Mouse (Mus musculus): ENCODE data around the gene Slmap. TPM values are rescaled to one million over a fixed set of nuclear protein-coding genes. Genes with fewer than 3 reads are reported as not detected.
A peak's percentile ranks its signal among the peaks of the same experiment; 100 is the strongest.
"Not testable (repeated sequence)": the region's sequence is repeated elsewhere in the genome, so short reads cannot be mapped to it uniquely, and the experiment has no call there.

Gene Slmap
- 20.2 and 20.6 TPM in 2 replicates for polyA plus RNA-seq (2016; fragmentation: Nextera tagmentation; extraction: Ambion mirVana)

- WGBS (ENCODE audit: insufficient replicate concordance): 11% methylated on average over 33 of the region's 33 CpGs
- peak within 1 kb of the TSS; percentile 95 for H3K9ac ChIP-seq
- peak within 1 kb of the TSS; percentile 88 for H3K27ac ChIP-seq
Measured at GRCm38 (mm10) chr14:26534757-26535479, at the start of gene Slmap. Gene Slmap (minus strand): TSS chr14:26534931.

GRCm38 (mm10) chr14:26583645-26584044 is 48.9 kb upstream of the Slmap start:
- no peak overlapping the region for H3K27ac ChIP-seq
- no peak for ATAC-seq
- H3K9me3 ChIP-seq (replicated peaks): no peaks in the 10 kb centered on the region
- H3K27me3 ChIP-seq (replicated peaks): no peaks in the 10 kb centered on the region
- H3K36me3 ChIP-seq: peaks cover 16% of the 10 kb centered on the region
- no peak overlapping the region for H3K4me3 ChIP-seq
- no peak overlapping the region for H3K4me2 ChIP-seq
- H3K4me1 ChIP-seq: peaks cover 67% of the 10 kb centered on the region
- WGBS (ENCODE audit: insufficient replicate concordance): 74% methylated on average over 3 of the region's 3 CpGs
- H3K9ac ChIP-seq: no peak overlapping the region

More at GRCm38 (mm10) chr14:26534757-26535479, at the start of gene Slmap:
- H3K9me3 ChIP-seq (replicated peaks): no peaks in the 10 kb centered on the region
- H3K36me3 ChIP-seq: peaks cover 9% of the 10 kb centered on the region
- peaks cover 3% of the 10 kb centered on the region; the same call in 1 of the 2 replicates for H3K27me3 ChIP-seq (replicated peaks)
- peak within 1 kb of the TSS; percentile 89 for H3K4me2 ChIP-seq
- ATAC-seq: peak; percentile 92
- H3K4me3 ChIP-seq: peak within 1 kb of the TSS; percentile 90
- H3K4me1 ChIP-seq: peaks cover 40% of the 10 kb centered on the region

- Histone ChIP-seq H3K36me3 (peaks cover 8% of the 10 kb centered on the region), H3K4me1 (peaks cover 39% of the 10 kb centered on the region), H3K4me3 (peak overlapping the region; percentile 84), H3K27me3 (replicated peaks) (no peaks in the 10 kb centered on the region), H3K4me2 (peak overlapping the region; percentile 88), H3K9ac (peak overlapping the region; percentile 97), H3K27ac (peak overlapping the region; percentile 99), H3K9me3 (replicated peaks) (no peaks in the 10 kb centered on the region)
- WGBS (ENCODE audit: insufficient replicate concordance): under 1% methylated on average over 79 of the region's 79 CpGs
- peak; percentile 94 for ATAC-seq
Measured at GRCm38 (mm10) chr14:26579346-26580343, 44.9 kb upstream of the Slmap start.

GRCm38 (mm10) chr14:26578791-26579191 is 44.1 kb upstream of the Slmap start:
- Histone ChIP-seq H3K36me3 (peaks cover 8% of the 10 kb centered on the region), H3K9ac (peak overlapping the region; percentile 97), H3K27me3 (replicated peaks) (no peaks in the 10 kb centered on the region), H3K9me3 (replicated peaks) (no peaks in the 10 kb centered on the region), H3K4me2 (peak overlapping the region; percentile 88), H3K4me3 (peak overlapping the region; percentile 84), H3K4me1 (peaks cover 37% of the 10 kb centered on the region), H3K27ac (peak overlapping the region; percentile 99)
- WGBS (ENCODE audit: insufficient replicate concordance): 16% methylated on average over 6 of the region's 6 CpGs
- ATAC-seq: peak; percentile 64

GRCm38 (mm10) chr14:26576255-26576780 is 41.6 kb upstream of the Slmap start:
- Histone ChIP-seq H3K4me2 (no peak overlapping the region), H3K9ac (no peak overlapping the region), H3K36me3 (no peaks in the 10 kb centered on the region), H3K9me3 (replicated peaks) (no peaks in the 10 kb centered on the region), H3K4me1 (peaks cover 32% of the 10 kb centered on the region), H3K27ac (no peak overlapping the region), H3K27me3 (replicated peaks) (no peaks in the 10 kb centered on the region), H3K4me3 (no peak overlapping the region)
- ATAC-seq: no peak
- 70% methylated on average over 3 of the region's 3 CpGs for WGBS (ENCODE audit: insufficient replicate concordance)

GRCm38 (mm10) chr14:26573556-26573955 is 38.8 kb upstream of the Slmap start, which contains the start of gene Dennd6a:
Gene Dennd6a (plus strand): TSS chr14:26573856.
- not testable (repeated sequence) for H3K36me3 ChIP-seq; H3K4me2 ChIP-seq; H3K4me3 ChIP-seq; ATAC-seq; H3K9me3 ChIP-seq (replicated peaks); H3K27me3 ChIP-seq (replicated peaks); H3K27ac ChIP-seq; H3K9ac ChIP-seq
- WGBS (ENCODE audit: insufficient replicate concordance): 74% methylated on average over 5 of the region's 5 CpGs
- peaks cover 16% of the 10 kb centered on the region for H3K4me1 ChIP-seq

GRCm38 (mm10) chr14:26571951-26572675 is 37.4 kb upstream of the Slmap start:
- H3K27ac ChIP-seq: no peak overlapping the region
- no peak overlapping the region for H3K4me2 ChIP-seq
- WGBS (ENCODE audit: insufficient replicate concordance): 31% methylated on average over 4 of the region's 4 CpGs
- peaks cover 10% of the 10 kb centered on the region; the same call in 1 of the 2 replicates for H3K4me1 ChIP-seq
- no peaks in the 10 kb centered on the region for H3K36me3 ChIP-seq
- ATAC-seq: no peak
- H3K27me3 ChIP-seq (replicated peaks): no peaks in the 10 kb centered on the region
- H3K9ac ChIP-seq: no peak overlapping the region
- no peak overlapping the region for H3K4me3 ChIP-seq
- H3K9me3 ChIP-seq (replicated peaks): no peaks in the 10 kb centered on the region

GRCm38 (mm10) chr14:26569880-26570279 is 35.1 kb upstream of the Slmap start:
- Histone ChIP-seq H3K4me3 (no peak overlapping the region), H3K9me3 (replicated peaks) (no peaks in the 10 kb centered on the region), H3K4me1 (peaks cover 10% of the 10 kb centered on the region; the same call in 1 of the 2 replicates), H3K36me3 (no peaks in the 10 kb centered on the region), H3K27me3 (replicated peaks) (no peaks in the 10 kb centered on the region), H3K9ac (no peak overlapping the region), H3K27ac (no peak overlapping the region), H3K4me2 (no peak overlapping the region)
- WGBS (ENCODE audit: insufficient replicate concordance): 80% methylated on average over 4 of the region's 4 CpGs
- no peak for ATAC-seq

- H3K9ac ChIP-seq: no peak overlapping the region
- H3K36me3 ChIP-seq: no peaks in the 10 kb centered on the region
- 62% methylated on average over 2 of the region's 2 CpGs for WGBS (ENCODE audit: insufficient replicate concordance)
- peaks cover 5% of the 10 kb centered on the region; the same call in 1 of the 2 replicates for H3K9me3 ChIP-seq (replicated peaks)
- no peak for ATAC-seq
- H3K27me3 ChIP-seq (replicated peaks): no peaks in the 10 kb centered on the region
- H3K27ac ChIP-seq: no peak overlapping the region
- no peak overlapping the region for H3K4me2 ChIP-seq
- no peaks in the 10 kb centered on the region for H3K4me1 ChIP-seq
- H3K4me3 ChIP-seq: no peak overlapping the region
Measured at GRCm38 (mm10) chr14:26562247-26562646, 27.5 kb upstream of the Slmap start.

GRCm38 (mm10) chr14:26558536-26558935 is 23.8 kb upstream of the Slmap start:
- no peak for ATAC-seq
- Histone ChIP-seq H3K27me3 (replicated peaks) (no peaks in the 10 kb centered on the region), H3K27ac (no peak overlapping the region), H3K9ac (no peak overlapping the region), H3K36me3 (no peaks in the 10 kb centered on the region), H3K4me3 (no peak overlapping the region), H3K4me1 (no peaks in the 10 kb centered on the region), H3K4me2 (no peak overlapping the region), H3K9me3 (replicated peaks) (peaks cover 5% of the 10 kb centered on the region; the same call in 1 of the 2 replicates)
- WGBS (ENCODE audit: insufficient replicate concordance): 86% methylated on average over 7 of the region's 7 CpGs

GRCm38 (mm10) chr14:26557581-26557980 is 22.9 kb upstream of the Slmap start:
- H3K27ac ChIP-seq: no peak overlapping the region
- H3K4me3 ChIP-seq: no peak overlapping the region
- no peaks in the 10 kb centered on the region for H3K27me3 ChIP-seq (replicated peaks)
- ATAC-seq: no peak
- no peak overlapping the region for H3K4me2 ChIP-seq
- H3K36me3 ChIP-seq: no peaks in the 10 kb centered on the region
- no peak overlapping the region for H3K9ac ChIP-seq
- 0 out of 2 replicates have a peak, but pooled peaks cover 4% of the 10 kb centered on the region for H3K4me1 ChIP-seq
- peaks cover 5% of the 10 kb centered on the region; the same call in 1 of the 2 replicates for H3K9me3 ChIP-seq (replicated peaks)
- whole genome bisulfite sequencing (ENCODE audit: insufficient replicate concordance): 83% methylated on average over 1 of the region's 1 CpGs
